Mouse (Mus musculus): ENCODE results near the gene Cyp2a4. TPM values are rescaled to one million over a fixed set of nuclear protein-coding genes. Genes with fewer than 3 reads are reported as not detected.
"Not testable (repeated sequence)": the region's sequence is repeated elsewhere in the genome, so short reads cannot be mapped to it uniquely, and the experiment has no call there.

Cyp2a4 gene
- total RNA-seq (2021) = not detected
- long read RNA-seq, experiment 1 = 0 reads
- long read RNA-seq, experiment 2 = 0 reads

DNA sequence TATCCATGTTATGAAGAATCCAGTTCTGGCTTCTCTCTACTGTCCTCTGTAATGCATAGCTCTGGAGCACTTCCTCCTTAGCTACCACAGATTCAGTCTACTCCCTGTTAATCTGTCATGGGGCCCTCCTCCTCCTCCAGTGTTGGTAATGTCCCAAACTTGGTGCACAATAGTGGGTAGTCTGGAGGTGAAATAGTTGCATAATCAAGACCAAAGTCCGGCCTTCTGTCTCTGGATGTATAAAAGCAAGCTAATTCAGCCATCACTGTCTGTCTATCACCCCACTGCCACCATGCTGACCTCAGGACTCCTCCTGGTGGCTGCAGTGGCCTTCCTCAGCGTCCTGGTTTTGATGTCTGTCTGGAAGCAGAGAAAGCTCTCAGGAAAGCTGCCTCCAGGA, at the start of gene Cyp2a4:
Cyp2a4 (plus strand) TSS at position 244 of the 400 bp plus-strand sequence.
- not testable (repeated sequence) for DNase-seq

- not testable (repeated sequence) for DNase-seq
Observed at GRCm38 (mm10) chr7:26260034-26260433, 46.9 kb upstream of the Cyp2a4 start, which contains the start of gene Vmn1r184. Gene Vmn1r184 (plus strand): TSS chr7:26260334.

- not testable (repeated sequence) for DNase-seq
Observed at GRCm38 (mm10) chr7:26303429-26304166, 3.4 kb upstream of the Cyp2a4 start.

DNA sequence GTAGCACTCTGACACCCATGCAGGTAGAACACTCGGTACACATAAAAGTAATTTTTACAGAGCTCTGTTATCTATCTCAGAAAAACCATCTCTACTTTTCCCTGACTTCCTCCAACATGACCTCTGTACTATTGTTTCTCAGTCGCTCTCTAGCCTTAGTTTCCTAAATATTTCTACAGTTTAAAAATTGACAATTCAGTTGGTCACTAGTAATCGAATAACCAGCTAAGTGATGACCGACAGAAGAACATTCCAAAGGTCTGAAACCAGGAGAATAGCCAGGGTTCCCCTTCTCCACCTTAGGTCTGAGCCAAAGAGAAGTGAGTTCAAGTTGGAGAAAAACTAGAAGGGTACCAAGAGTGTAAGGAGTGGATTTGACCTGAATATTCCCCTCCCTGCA, 4.8 kb downstream of the Cyp2a4 start:
- not testable (repeated sequence) for DNase-seq

DNA sequence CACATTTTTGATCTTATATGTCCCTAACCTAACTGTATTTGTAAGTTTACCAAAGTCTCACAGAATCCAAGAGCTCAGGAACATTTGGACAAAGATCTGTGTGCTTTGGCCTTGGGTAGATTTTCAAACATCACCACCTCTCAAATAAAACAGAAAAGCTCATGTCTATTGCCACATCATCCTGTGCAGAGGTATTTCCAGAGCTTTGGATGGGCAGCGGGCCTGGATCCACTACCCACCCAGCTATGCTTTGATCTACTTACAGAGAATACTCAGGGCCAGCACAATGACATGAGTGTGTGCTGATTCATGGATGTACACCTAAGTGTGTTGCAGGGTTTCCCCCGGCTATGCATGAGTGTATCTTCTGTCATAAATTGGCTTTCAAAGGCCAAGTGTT, 8.2 kb downstream of the Cyp2a4 start:
- DNase-seq = not testable (repeated sequence)

DNA sequence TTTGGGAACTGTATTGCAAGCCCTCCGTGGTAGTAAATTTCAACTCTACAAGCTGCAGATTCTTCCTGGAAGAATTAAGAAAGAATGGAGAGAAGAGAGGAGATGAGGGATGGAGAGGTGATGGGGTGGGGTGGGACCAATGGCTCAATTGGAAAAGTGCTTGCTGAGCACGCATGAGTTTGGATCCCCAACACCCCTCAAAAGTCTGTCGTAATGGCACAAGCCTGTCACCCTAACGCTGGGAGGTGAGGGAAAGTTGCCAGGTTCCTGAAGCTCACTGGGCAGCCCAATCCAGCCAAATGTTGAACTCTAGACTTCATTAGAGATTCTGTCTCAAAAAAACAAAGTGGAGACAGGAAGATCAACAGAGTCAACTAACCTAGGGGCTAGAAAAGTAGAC, 8.8 kb downstream of the Cyp2a4 start:
- not testable (repeated sequence) for DNase-seq

GRCm38 (mm10) chr7:26320361-26320760, 13.4 kb downstream of the Cyp2a4 start:
- not testable (repeated sequence) for DNase-seq

DNA sequence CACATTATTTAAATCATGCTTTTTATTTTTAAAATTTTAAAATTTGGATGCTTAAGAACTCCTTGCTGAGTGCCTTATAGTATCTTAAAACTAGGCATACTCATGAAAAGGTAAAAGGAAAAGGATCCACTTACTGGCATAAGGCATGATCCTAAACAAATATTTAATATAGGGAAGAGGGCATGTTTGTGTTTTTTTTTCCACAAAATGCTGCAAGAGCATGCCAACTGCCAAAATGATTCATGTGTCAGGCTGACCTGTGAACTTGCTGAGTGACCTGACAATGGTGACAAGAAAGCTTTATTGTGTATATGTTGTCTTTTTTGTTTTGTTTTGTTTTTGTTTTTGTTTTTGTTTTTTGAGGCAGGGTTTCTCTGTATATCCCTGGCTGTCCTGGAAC, 43.2 kb downstream of the Cyp2a4 start:
- DNase-seq = not testable (repeated sequence)

DNA sequence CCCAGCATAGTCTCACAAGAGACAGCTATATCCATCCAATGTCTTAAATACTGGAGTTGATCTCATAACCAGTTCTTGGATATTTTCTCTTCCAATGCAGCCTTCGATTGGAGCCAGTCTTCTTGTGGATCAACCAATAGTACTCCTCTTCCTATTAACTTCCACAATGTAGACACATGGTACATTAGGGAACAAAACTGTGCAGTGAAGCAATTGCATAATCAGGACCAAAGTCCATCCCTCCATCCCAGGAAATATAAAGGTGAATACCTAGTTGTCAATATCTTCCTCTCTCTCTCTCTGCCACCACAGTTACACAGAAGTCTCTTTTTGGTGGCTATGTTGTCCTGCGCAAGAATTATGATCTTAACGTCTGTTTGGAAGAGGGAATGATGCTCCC, 45.3 kb downstream of the Cyp2a4 start:
- not testable (repeated sequence) for DNase-seq

GRCm38 (mm10) chr7:26356719-26357118, 49.8 kb downstream of the Cyp2a4 start:
- not testable (repeated sequence) for DNase-seq

Other genes with a start within 250 kb of the Cyp2a4 start
- under 1 TPM in 1 of 2 experiments, not detected in 1; 0.43 TPM for gene Cyp2b13, start 245.7 kb upstream of the Cyp2a4 start, total RNA-seq (2021)
- gene Cyp2b9, start 133.8 kb upstream of the Cyp2a4 start, total RNA-seq (2021) = not detected
- not detected for gene Vmn1r184, start 46.8 kb upstream of the Cyp2a4 start, total RNA-seq (2021)
- not detected for gene Nlrp9c, start 96.5 kb downstream of the Cyp2a4 start, total RNA-seq (2021)
- gene Nlrp4a, start 127.9 kb downstream of the Cyp2a4 start, total RNA-seq (2021) = not detected
- not detected for gene Nlrp9a, start 227.9 kb downstream of the Cyp2a4 start, total RNA-seq (2021)